Mouse (Mus musculus): ENCODE data around the gene Mcm10. TPM values are rescaled to one million over a fixed set of nuclear protein-coding genes. Genes with fewer than 3 reads are reported as not detected.

Gene Mcm10
- polyA plus RNA-seq, 1 experiment from 2014 or later: 17.9 TPM

DNA sequence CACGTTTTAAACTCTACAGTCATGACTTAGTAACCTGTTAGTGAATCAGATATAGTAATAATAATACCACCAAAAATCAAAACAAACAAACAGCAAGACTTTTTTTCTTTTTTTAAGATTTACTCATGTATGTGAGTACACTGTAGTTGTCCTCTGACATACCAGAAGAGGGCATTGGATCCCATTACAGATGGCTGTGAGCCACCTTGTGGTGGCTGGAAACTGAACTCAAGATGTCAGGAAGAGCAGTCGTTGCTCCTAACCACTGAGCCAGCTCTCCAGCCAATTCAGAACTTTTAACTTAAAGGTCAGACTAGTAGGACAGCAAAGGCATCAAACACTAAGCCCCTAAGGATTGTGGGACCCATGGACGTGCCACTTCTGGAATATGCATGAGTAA, 13.7 kb downstream of the Mcm10 start:
- 79% methylated on average over 3 of the region's 3 CpGs for WGBS
- H3K4me1 ChIP-seq (ENCODE audit: control insufficient read depth, insufficient read depth, low read length): no peaks in the 10 kb centered on the region
- H3K27me3 ChIP-seq (replicated peaks; ENCODE audit: control insufficient read depth, insufficient read depth, low read length): no peaks in the 10 kb centered on the region
- no peak overlapping the region for H3K4me3 ChIP-seq (ENCODE audit: low read depth, low read length)
- no peak overlapping the region for H3K9ac ChIP-seq (ENCODE audit: low read length)
- H3K4me2 ChIP-seq (ENCODE audit: low read length): no peak overlapping the region
- peaks cover 40% of the 10 kb centered on the region for H3K36me3 ChIP-seq (ENCODE audit: control insufficient read depth, insufficient read depth, low read length)
- DNase-seq (ENCODE audit: low spot score): no peak
- no peak overlapping the region for H3K27ac ChIP-seq (ENCODE audit: low read depth, low read length)
- ATAC-seq: no peak
- H3K9me3 ChIP-seq (replicated peaks; ENCODE audit: control insufficient read depth, low read length): no peaks in the 10 kb centered on the region

DNA sequence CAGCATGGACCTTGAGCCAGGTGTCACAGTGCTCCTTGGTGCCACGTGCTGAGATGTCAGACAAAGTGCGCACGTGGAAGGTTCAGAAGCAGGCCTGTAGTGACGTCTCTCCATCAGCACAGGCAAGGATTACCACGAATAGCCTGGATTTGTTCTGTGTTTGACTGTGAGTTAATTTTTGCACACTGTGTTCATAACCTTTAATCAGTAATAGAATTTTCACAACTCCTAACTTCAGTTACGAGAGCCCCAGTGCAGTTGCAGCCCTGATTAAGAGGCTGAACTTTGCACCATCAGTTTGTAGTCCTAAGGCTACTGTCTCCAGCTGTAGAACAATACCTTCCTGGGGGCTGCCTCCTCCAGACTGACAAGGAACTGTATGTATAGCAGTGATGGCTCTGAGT, 16.2 kb downstream of the Mcm10 start:
- peaks cover 49% of the 10 kb centered on the region for H3K36me3 ChIP-seq (ENCODE audit: control insufficient read depth, insufficient read depth, low read length)
- no peaks in the 10 kb centered on the region for H3K27me3 ChIP-seq (replicated peaks; ENCODE audit: control insufficient read depth, insufficient read depth, low read length)
- H3K27ac ChIP-seq (ENCODE audit: low read depth, low read length): no peak overlapping the region
- DNase-seq (ENCODE audit: low spot score) (no peak), ATAC-seq (no peak)
- H3K4me1 ChIP-seq (ENCODE audit: control insufficient read depth, insufficient read depth, low read length): no peaks in the 10 kb centered on the region
- no peak overlapping the region for H3K4me2 ChIP-seq (ENCODE audit: low read length)
- 91% methylated on average over 6 of the region's 6 CpGs for WGBS
- H3K4me3 ChIP-seq (ENCODE audit: low read depth, low read length): no peak overlapping the region
- H3K9me3 ChIP-seq (replicated peaks; ENCODE audit: control insufficient read depth, low read length): no peaks in the 10 kb centered on the region
- no peak overlapping the region for H3K9ac ChIP-seq (ENCODE audit: low read length)

DNA sequence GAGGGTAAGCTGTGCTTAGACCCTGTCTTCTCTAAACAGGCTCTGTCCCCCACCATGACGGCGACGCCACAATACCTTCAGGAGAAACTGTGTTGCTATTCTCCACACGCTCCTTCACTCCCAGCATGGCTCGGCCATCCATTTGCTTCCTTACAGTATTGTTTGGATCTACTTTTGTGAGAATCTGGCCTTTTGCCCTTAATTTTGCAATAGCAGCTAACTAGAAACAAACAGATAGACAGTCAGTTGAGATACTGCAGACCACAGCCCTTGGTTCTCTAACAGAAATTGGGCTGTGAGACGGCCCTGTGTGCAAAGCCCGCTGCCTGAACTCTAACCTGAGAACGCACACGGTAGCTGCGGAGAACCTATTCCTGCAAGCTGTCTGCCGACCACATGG, 16.9 kb downstream of the Mcm10 start:
- H3K9me3 ChIP-seq (replicated peaks; ENCODE audit: control insufficient read depth, low read length): no peaks in the 10 kb centered on the region
- ATAC-seq: no peak
- WGBS: 92% methylated on average over 11 of the region's 11 CpGs
- no peak overlapping the region for H3K4me2 ChIP-seq (ENCODE audit: low read length)
- no peak overlapping the region for H3K27ac ChIP-seq (ENCODE audit: low read depth, low read length)
- no peak overlapping the region for H3K9ac ChIP-seq (ENCODE audit: low read length)
- no peaks in the 10 kb centered on the region for H3K4me1 ChIP-seq (ENCODE audit: control insufficient read depth, insufficient read depth, low read length)
- no peak for DNase-seq (ENCODE audit: low spot score)
- no peaks in the 10 kb centered on the region for H3K27me3 ChIP-seq (replicated peaks; ENCODE audit: control insufficient read depth, insufficient read depth, low read length)
- peaks cover 49% of the 10 kb centered on the region for H3K36me3 ChIP-seq (ENCODE audit: control insufficient read depth, insufficient read depth, low read length)
- no peak overlapping the region for H3K4me3 ChIP-seq (ENCODE audit: low read depth, low read length)

DNA sequence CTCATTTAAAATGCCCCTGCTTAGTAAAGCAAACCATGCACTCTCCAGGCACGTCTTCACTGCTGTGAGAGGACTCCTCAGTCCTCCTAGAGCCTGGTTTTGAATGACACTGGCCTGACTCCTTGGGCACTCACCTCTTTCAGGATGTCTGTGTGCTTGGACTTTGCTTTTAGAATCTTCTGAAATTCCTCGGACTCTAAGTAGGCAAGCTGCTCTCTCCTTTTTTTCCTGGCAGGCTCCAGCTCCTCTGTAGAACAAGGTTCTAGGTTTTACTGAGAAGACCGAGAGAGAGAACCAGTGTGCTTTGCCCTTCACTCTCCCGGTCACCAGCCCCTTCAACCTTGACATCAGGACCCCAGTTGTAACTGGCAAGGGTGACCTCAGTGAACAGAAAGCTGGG, 18.2 kb downstream of the Mcm10 start:
- no peak for DNase-seq (ENCODE audit: low spot score)

DNA sequence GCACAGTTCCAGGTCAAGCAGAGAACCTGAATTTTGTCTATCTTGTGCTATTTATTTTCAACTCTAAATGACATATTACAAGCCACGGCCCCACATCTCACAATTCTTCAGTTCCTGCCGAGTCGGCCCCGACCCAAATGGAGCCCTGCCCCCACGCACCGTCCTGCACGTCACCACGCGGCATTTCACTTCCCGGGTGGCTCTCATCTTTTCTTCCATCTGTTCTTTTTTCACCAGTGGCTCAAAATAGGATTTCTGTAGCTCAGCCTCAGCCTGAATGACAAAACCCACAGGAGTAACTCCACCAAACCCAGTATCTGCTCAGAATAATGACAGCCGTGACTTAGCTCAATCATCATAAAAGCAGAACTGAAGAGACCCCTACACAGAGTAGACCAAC, 19.0 kb downstream of the Mcm10 start:
- Histone ChIP-seq H3K9me3 (replicated peaks; ENCODE audit: control insufficient read depth, low read length) (no peaks in the 10 kb centered on the region), H3K36me3 (ENCODE audit: control insufficient read depth, insufficient read depth, low read length) (peaks cover 32% of the 10 kb centered on the region), H3K27me3 (replicated peaks; ENCODE audit: control insufficient read depth, insufficient read depth, low read length) (no peaks in the 10 kb centered on the region), H3K4me2 (ENCODE audit: low read length) (no peak overlapping the region), H3K4me1 (ENCODE audit: control insufficient read depth, insufficient read depth, low read length) (no peaks in the 10 kb centered on the region), H3K27ac (ENCODE audit: low read depth, low read length) (no peak overlapping the region), H3K4me3 (ENCODE audit: low read depth, low read length) (no peak overlapping the region), H3K9ac (ENCODE audit: low read length) (no peak overlapping the region)
- 92% methylated on average over 11 of the region's 11 CpGs for WGBS
- ATAC-seq: no peak
- DNase-seq (ENCODE audit: low spot score): no peak

More for the DNA sequence above, 18.2 kb downstream of the Mcm10 start:
- WGBS: 92% methylated on average over 4 of the region's 4 CpGs
- no peaks in the 10 kb centered on the region for H3K9me3 ChIP-seq (replicated peaks; ENCODE audit: control insufficient read depth, low read length)
- H3K4me3 ChIP-seq (ENCODE audit: low read depth, low read length): no peak overlapping the region
- no peak overlapping the region for H3K4me2 ChIP-seq (ENCODE audit: low read length)
- peaks cover 38% of the 10 kb centered on the region for H3K36me3 ChIP-seq (ENCODE audit: control insufficient read depth, insufficient read depth, low read length)
- H3K4me1 ChIP-seq (ENCODE audit: control insufficient read depth, insufficient read depth, low read length): no peaks in the 10 kb centered on the region
- no peak overlapping the region for H3K9ac ChIP-seq (ENCODE audit: low read length)
- no peaks in the 10 kb centered on the region for H3K27me3 ChIP-seq (replicated peaks; ENCODE audit: control insufficient read depth, insufficient read depth, low read length)
- no peak overlapping the region for H3K27ac ChIP-seq (ENCODE audit: low read depth, low read length)
- no peak for ATAC-seq

DNA sequence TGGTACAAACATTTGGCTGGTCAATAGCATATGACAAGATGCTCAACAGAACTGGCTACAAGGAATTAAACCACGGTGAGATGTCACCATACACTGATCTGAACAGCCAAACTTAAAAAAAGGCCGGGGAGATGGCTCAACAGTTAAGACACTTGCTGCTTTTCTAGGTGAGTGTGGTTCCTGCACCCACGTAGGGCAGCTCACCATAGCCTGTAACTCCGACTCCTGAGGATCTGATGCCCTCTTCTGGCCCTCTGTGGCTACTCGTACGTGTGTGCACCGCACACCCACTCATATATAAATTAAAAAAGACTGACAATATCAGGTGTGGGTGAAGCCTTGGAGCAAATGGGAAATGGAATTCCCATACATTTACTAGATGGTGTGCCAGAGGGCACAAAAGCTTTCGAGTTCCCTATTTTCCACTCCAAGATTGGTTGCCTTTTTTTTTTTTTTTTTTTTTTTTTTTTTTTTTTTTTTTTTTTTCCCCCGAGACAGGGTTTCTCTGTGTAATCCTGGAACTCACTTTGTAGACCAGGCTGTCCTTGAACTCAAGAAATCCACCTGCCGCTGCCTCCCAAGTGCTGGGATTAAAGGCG, 23.7 kb downstream of the Mcm10 start:
- no peak overlapping the region for H3K27ac ChIP-seq (ENCODE audit: low read depth, low read length)
- H3K9ac ChIP-seq (ENCODE audit: low read length): no peak overlapping the region
- 76% methylated on average over 11 of the region's 11 CpGs for WGBS
- H3K4me3 ChIP-seq (ENCODE audit: low read depth, low read length): no peak overlapping the region
- H3K4me2 ChIP-seq (ENCODE audit: low read length): no peak overlapping the region
- ATAC-seq (no peak), DNase-seq (ENCODE audit: low spot score) (peak; percentile 20)
- no peaks in the 10 kb centered on the region for H3K4me1 ChIP-seq (ENCODE audit: control insufficient read depth, insufficient read depth, low read length)
- H3K27me3 ChIP-seq (replicated peaks; ENCODE audit: control insufficient read depth, insufficient read depth, low read length): no peaks in the 10 kb centered on the region
- no peaks in the 10 kb centered on the region for H3K9me3 ChIP-seq (replicated peaks; ENCODE audit: control insufficient read depth, low read length)
- peaks cover 17% of the 10 kb centered on the region; the same call in 1 of the 2 replicates for H3K36me3 ChIP-seq (ENCODE audit: control insufficient read depth, insufficient read depth, low read length)

DNA sequence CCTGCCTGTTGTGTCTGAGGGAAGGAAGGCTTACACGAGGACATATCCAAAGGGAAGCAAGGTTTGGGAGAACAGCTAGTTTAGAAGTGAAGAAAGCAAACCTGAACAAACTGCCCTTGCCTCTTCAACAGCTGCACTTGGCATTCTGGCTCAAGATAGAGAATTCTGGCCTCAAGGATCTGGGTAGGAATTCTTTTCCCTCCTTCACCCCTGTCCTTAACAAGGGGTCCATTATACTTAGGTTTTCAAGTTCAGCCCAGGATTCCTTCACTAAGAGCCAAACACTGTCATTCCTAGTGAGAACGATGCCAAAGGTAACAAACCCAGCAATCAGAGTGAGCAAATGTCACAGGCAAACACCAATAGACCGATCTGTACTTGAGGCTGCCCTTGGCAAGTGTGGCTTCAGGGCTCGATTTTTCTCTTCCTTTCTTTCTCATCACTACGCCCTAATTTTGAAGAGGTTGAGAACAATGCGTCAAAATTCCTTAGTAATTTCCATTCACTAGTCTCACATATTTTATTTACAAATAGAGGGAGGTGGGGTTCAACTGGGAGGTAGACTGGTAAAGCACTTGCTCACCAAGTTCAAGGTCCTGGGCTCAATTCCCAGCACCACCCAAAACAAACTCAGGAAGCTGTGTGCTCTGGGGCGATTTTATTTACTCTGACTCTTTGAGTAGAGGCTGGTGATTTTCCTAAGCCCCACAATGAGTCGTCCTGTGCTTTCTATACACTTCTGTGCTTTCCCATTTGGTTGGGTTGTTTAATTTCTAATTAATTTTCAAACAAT, 25.0 kb downstream of the Mcm10 start:
- ATAC-seq: no peak
- 82% methylated on average over 8 of the region's 8 CpGs for WGBS
- Histone ChIP-seq H3K9me3 (replicated peaks; ENCODE audit: control insufficient read depth, low read length) (no peaks in the 10 kb centered on the region), H3K4me3 (ENCODE audit: low read depth, low read length) (no peak overlapping the region), H3K4me2 (ENCODE audit: low read length) (no peak overlapping the region), H3K9ac (ENCODE audit: low read length) (no peak overlapping the region), H3K36me3 (ENCODE audit: control insufficient read depth, insufficient read depth, low read length) (peaks cover 11% of the 10 kb centered on the region; the same call in 1 of the 2 replicates), H3K4me1 (ENCODE audit: control insufficient read depth, insufficient read depth, low read length) (no peaks in the 10 kb centered on the region), H3K27ac (ENCODE audit: low read depth, low read length) (no peak overlapping the region), H3K27me3 (replicated peaks; ENCODE audit: control insufficient read depth, insufficient read depth, low read length) (no peaks in the 10 kb centered on the region)
- DNase-seq (ENCODE audit: low spot score): no peak

DNA sequence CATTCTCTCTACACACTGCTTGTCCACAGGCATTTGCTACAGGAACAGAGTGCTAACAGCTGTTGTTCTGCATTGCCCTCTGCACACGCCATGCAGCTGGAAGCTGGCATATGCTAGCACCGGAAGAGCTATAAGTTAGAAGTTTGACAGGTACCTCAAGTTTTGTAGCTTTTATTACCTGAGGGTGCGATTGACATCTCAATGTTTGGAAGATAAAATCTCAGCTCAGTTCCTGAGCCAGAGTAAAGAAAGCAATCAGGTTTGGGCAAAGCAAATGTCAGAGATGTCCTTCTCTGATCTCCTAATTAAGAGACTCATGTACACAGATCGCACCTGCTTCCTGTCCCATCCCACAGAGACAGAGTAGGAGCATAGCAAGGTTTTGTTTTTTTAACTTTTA, 25.8 kb downstream of the Mcm10 start:
- no peak for DNase-seq (ENCODE audit: low spot score)
- Histone ChIP-seq H3K4me2 (ENCODE audit: low read length) (no peak overlapping the region), H3K9me3 (replicated peaks; ENCODE audit: control insufficient read depth, low read length) (no peaks in the 10 kb centered on the region), H3K4me3 (ENCODE audit: low read depth, low read length) (no peak overlapping the region), H3K27me3 (replicated peaks; ENCODE audit: control insufficient read depth, insufficient read depth, low read length) (no peaks in the 10 kb centered on the region), H3K36me3 (ENCODE audit: control insufficient read depth, insufficient read depth, low read length) (peaks cover 9% of the 10 kb centered on the region; the same call in 1 of the 2 replicates), H3K4me1 (ENCODE audit: control insufficient read depth, insufficient read depth, low read length) (no peaks in the 10 kb centered on the region), H3K27ac (ENCODE audit: low read depth, low read length) (no peak overlapping the region), H3K9ac (ENCODE audit: low read length) (no peak overlapping the region)
- 92% methylated on average over 4 of the region's 4 CpGs for WGBS
- no peak for ATAC-seq

DNA sequence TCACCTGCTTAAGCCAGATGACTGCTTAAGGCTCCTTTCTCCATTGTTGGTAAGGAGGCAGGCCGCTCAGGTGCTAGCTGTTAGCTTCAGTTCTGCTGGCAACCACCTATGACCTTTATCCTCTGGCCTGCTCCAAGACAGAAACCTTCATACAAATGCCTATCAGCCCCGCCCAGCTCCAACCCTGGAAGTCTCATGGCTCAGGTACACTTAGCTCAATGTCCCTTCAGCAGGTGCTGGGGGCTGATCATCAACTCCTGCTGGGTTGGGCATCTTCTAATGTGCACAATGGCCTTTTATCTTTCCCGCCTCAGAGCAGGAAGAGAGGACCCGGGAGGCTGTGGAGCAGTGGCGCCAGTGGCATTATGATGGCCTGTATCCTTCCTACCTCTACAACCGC, 27.6 kb downstream of the Mcm10 start:
- no peaks in the 10 kb centered on the region for H3K27me3 ChIP-seq (replicated peaks; ENCODE audit: control insufficient read depth, insufficient read depth, low read length)
- H3K4me2 ChIP-seq (ENCODE audit: low read length): no peak overlapping the region
- 79% methylated on average over 6 of the region's 6 CpGs for WGBS
- no peaks in the 10 kb centered on the region for H3K9me3 ChIP-seq (replicated peaks; ENCODE audit: control insufficient read depth, low read length)
- no peak overlapping the region for H3K4me3 ChIP-seq (ENCODE audit: low read depth, low read length)
- ATAC-seq (no peak), DNase-seq (ENCODE audit: low spot score) (no peak)
- H3K36me3 ChIP-seq (ENCODE audit: control insufficient read depth, insufficient read depth, low read length): no peaks in the 10 kb centered on the region
- no peaks in the 10 kb centered on the region for H3K4me1 ChIP-seq (ENCODE audit: control insufficient read depth, insufficient read depth, low read length)
- no peak overlapping the region for H3K27ac ChIP-seq (ENCODE audit: low read depth, low read length)
- H3K9ac ChIP-seq (ENCODE audit: low read length): no peak overlapping the region

All from forebrain, embryonic 14.5 days (tissue).